Mouse (Mus musculus): ENCODE results near the gene Clstn2.
A peak's percentile ranks its signal among the peaks of the same experiment; 100 is the strongest.

Clstn2 gene

GRCm38 (mm10) chr9:97476456-97476855 lies 556.5 kb downstream of the Clstn2 start:
- DNase-seq (ENCODE audit: low read depth, low spot score) = no peak

DNA sequence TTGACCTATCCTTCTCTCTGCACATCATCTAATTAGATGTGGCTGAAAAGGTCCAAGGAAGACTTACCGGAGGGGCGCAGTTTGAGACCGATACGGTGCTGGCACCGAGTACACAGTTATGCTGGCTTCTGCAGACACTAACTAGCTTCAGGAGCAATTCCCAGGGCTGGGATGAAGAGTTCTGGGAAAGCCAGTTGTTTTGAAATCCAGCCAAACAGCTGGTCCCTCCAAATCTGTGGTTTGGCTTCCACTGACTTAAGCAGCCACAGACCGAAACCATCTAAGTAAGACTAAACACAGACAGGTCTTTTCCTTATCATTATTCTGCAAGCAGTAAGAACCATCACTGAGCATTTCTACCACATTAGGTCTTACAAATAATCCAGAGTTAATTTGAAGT lies 558.1 kb downstream of the Clstn2 start:
- DNase-seq (ENCODE audit: low read depth, low spot score) = no peak

- no peak for DNase-seq (ENCODE audit: low read depth, low spot score)
Observed at GRCm38 (mm10) chr9:97471014-97471591, 561.9 kb downstream of the Clstn2 start.

DNA sequence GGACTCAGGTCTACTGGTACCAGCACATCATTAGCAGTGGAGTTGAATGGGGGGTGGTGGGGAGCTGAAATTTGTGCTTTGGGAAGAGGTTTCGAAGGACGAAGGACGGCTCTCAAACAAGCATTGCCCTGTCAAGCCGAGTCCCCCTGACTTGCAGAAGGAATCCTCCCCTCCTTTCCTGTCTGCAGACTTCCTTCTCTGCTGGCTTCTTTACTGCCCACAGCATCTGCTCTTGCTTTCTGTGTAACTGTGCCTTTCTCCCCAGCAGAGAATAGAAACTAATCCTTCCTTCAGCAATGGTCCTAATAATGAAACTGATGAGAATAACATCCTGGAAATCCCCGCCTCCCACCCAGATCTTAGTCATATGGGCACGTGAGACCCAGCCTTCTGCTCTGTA lies 572.5 kb downstream of the Clstn2 start:
- no peak for DNase-seq (ENCODE audit: low read depth, low spot score)

DNA sequence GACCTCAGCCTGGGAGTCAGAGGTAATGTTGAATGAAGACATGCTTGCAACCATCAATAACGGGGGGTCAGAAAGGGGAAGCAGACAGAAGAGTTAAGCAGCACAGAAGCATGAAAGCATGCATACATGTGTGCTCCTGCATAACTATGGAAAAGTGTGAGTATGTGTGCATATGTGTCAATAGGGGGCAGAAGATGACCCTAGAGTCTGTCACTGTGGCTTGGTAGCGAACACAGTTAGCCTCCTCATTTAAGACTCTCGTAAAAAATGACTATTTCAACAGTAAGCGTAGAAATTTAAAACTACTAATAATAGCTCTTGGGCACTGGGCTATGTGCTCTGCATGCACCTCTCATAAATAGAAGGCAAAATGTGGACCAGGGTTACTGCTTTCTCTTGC lies 573.2 kb downstream of the Clstn2 start:
- no peak for DNase-seq (ENCODE audit: low read depth, low spot score)

DNA sequence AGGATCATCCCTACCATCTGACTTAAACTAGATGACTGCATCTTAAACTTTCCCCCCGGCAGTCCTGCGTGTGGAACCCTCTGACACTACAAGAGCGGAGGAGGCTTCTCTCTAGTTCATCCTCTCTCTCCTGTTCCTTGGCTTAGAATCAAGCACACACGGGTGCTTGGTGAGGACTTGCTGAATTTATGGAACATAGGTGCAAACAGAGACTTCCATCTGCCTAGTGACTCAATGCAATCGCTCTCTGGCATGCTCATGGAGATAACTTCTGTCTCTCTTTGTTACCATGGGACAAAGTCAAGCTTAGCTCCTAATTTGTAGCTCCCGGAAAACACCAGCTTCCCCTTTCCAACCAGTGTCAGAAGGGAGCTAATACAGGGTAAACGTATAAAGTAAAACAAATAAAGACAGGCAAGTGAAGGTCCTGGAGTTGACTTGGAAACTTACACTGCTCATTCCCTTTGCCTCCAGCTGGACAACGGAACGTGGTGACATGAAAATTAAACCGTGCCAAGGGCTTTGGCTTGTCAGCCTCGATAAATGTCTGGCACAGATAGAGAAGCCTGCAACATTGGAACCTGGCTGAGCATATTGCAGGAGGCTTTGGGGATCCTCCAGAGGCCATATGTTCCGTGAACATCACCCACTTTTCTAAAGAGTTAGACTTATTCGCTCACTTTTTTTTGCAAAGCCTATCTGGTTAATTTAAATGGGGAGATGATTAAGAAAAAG lies 583.5 kb downstream of the Clstn2 start:
- peak; percentile 5 for DNase-seq (ENCODE audit: low read depth, low spot score)

GRCm38 (mm10) chr9:97439872-97440636 lies 592.9 kb downstream of the Clstn2 start:
- no peak for DNase-seq (ENCODE audit: low read depth, low spot score)

DNA sequence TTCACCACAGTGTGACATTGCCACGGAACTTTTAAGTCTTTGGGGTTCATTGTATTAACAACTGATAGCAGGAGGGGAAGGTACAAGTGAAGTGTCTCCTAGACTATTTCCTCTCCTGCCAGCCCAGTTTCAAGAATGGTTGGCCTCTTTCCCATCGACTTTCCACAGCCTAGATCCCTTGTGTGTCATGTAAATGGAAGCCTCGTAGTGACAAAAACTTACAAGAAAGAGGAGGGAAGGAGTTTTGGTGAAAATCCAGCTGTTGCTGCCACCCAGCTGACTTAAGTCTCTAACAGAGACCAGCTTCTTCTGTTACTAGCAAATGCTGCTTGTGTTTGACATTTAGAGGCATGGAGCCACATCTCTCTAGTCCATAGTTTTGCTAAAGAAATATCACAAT lies 598.3 kb downstream of the Clstn2 start:
- DNase-seq (ENCODE audit: low read depth, low spot score) = no peak

DNA sequence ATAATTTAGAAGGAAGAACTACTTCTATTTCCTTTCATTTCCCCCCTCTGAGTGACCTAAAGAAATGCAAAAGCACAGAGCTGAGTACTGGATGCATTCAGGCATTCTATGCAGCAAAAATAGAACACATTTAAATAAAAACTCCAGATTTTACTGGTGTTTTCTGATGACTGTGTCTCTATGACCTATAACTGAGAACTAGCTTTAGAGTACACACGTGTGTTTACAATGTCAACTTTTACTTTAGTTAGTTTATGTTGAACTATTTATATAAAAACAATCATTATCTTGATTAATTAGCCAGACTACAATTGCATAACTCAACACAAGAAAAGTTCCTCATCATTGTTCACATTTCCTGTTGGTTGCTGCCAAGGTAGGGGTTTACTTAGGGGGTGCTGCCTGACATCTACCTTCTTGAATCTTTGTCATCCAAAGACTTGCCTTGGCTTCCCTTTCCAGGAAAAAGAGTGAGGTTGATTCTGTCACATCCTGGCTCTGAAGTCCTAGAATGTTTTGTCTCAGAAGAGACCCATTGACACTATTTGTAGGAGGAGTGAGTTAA lies 603.0 kb downstream of the Clstn2 start:
- no peak for DNase-seq (ENCODE audit: low read depth, low spot score)

DNA sequence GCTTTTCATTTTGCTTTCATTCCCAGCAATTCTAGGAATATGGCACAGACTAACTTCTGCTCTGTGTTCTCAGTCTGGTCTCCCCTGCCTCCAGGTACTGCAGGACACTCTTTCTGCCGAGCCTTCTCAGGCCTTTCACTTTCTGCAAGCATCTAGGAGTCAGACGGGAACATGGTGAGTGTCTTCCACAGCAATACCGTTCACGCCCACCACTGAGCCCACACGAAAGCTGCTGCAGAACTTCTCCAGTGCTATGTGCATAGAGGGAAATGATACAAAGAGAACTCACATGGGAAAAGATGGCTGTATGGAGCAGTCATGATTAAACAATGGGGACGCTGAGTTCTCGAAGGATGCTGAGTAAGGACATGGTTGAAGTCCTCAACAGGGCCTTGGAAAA lies 604.9 kb downstream of the Clstn2 start:
- DNase-seq (ENCODE audit: low read depth, low spot score) = no peak

DNA sequence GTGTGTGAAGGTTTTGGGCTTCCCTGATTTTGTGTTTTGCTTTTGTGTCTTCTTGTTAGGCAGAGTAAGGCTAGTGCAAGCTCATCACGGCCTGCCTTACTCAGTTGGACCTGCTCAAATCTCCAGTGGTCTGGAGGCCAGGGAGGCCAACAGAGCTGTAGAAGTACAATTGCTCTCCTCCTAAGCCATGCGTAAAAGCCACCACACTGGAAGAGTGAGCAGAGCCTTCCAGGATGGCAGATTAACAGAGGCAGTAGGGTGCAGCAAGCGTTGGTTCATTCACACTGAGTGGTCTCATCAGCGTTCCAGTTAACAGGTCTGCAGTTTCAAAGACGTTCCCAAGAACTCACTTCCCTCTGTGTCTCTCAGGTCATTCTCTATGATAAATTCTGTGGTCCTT lies 612.1 kb downstream of the Clstn2 start:
- DNase-seq (ENCODE audit: low read depth, low spot score) = no peak

DNA sequence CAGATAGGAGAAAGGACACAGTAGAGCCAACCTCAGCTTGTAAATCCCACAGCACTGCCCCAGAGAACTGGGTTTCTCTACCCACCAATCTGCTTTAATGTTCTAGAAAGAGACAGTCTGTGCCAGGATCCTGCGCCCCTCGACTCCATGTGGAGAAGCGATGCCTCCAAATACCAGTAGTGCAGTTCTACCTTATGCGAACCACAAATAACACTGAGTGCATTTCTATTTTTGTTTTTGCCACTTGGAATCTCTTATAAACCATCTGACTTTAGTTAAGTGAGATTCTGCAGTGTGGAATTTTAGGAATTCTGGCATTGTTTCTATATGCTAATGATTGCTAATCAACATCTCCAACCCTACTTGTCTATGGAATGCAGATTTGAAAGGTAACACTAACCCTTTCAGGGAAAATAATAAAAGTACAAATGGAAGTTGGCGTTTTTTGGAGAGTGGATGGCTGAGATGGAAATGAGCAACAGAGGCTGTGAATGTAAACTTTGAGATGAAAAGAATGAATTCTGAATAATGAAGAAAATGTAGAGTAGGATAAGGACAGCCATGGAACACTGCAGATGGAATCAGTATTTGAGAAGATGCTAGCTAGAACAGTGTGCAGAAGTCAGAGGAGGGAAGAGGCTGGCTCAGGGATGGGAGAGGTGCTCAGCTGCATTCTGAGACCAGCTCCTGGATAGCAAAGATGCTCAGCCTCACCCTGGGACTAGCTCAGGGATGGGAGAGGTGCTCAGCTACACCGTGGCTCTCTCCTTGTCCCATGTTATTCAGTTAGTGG lies 617.9 kb downstream of the Clstn2 start:
- DNase-seq (ENCODE audit: low read depth, low spot score) = no peak

GRCm38 (mm10) chr9:97408142-97408541 lies 624.8 kb downstream of the Clstn2 start:
- DNase-seq (ENCODE audit: low read depth, low spot score) = no peak

All from retina, postnatal 7 days (tissue).